Mouse (Mus musculus) frontal cortex, postnatal 36 days (tissue): ENCODE measurements at regions not wholly inside any gene's neighbourhood (a gene's known extent, or its start where the extent isn't known, plus 50 kb on each side); places are given as distances from the start of the nearest gene placed in this dataset.

Experiments
- DNase-seq, 2 experiments: peaks; one replicate each; pipeline ENCODE4 v3.0.0; 2022; ENCODE audit warnings: low spot score in 2 of 2

GRCm38 (mm10) chr1:77567657-77568056 is 52.8 kb upstream of the Epha4 start:
- no peak for DNase-seq
